Mouse (Mus musculus) forebrain, embryonic 15.5 days (tissue): Measurements from ENCODE around the gene Hirip3. TPM values are rescaled to one million over a fixed set of nuclear protein-coding genes. Genes with fewer than 3 reads are reported as not detected.

ENCODE experiments used
- ATAC-seq: fragments of 200-750 bp; cut with Nextera tagmentation; replicated peaks from 2 replicates; pipeline ENCODE4 v1.8.0; 2017; ENCODE audit warnings: mild to moderate bottlenecking, moderate TSS enrichment, moderate library complexity
- H3K27ac ChIP-seq: fragments of 300-500 bp; sonication (generic); replicated peaks from 2 replicates; pipeline ENCODE4 v1.5.1; 2015; ENCODE audit warnings: mild to moderate bottlenecking, inconsistent platforms
- H3K27me3 ChIP-seq: fragments of 300-500 bp; sonication (generic); 2 replicates; pipeline ENCODE4 v1.6.1; 2015; ENCODE audit warnings: inconsistent platforms
- H3K36me3 ChIP-seq: fragments of 300-500 bp; sonication (generic); 2 replicates; pipeline ENCODE4 v1.6.1; 2015; ENCODE audit warnings: mild to moderate bottlenecking, inconsistent platforms
- H3K4me1 ChIP-seq: fragments of 300-500 bp; sonication (generic); 2 replicates; pipeline ENCODE4 v1.6.1; 2015; ENCODE audit warnings: inconsistent platforms
- H3K4me2 ChIP-seq: fragments of 300-500 bp; sonication (generic); replicated peaks from 2 replicates; pipeline ENCODE4 v1.6.1; 2015; ENCODE audit warnings: mild to moderate bottlenecking, inconsistent platforms
- H3K4me3 ChIP-seq: fragments of 300-500 bp; sonication (generic); 2 replicates; pipeline ENCODE4 v1.5.1; 2015; ENCODE audit warnings: mild to moderate bottlenecking, inconsistent platforms
- H3K9ac ChIP-seq: fragments of 300-500 bp; sonication (generic); replicated peaks from 2 replicates; pipeline ENCODE4 v1.6.1; 2015; ENCODE audit warnings: mild to moderate bottlenecking, inconsistent platforms
- H3K9me3 ChIP-seq: fragments of 300-500 bp; sonication (generic); 2 replicates; pipeline ENCODE4 v1.6.1; 2016; ENCODE audit warnings: inconsistent platforms
- WGBS: fragments of 180-500 bp; shearing (Covaris S2); methylation state at CpG from one replicate; pipeline ENCODE4 v1.1.7; 2015; ENCODE audit warnings: mixed read lengths; 5-methylcytosine and 5-hydroxymethylcytosine counted together
- polyA plus RNA-seq: library from polyadenylated mRNA; unstranded; fragments of >200 nt; fragmentation: Nextera tagmentation; extraction: Ambion mirVana; gene quantifications from 2 replicates; pipeline ENCODE4 v1.2.1, GENCODE M21; 2015

Gene Hirip3
- polyA plus RNA-seq, 1 experiment from 2014 or later = 30.7 TPM

GRCm38 (mm10) chr7:126856741-126857420 lies 4.9 kb upstream of the Hirip3 start:
- H3K4me1 ChIP-seq = peaks cover 9% of the 10 kb centered on the region
- H3K4me3 ChIP-seq = no peak overlapping the region
- no peak overlapping the region for H3K27ac ChIP-seq
- WGBS = 77% methylated on average over 9 of the region's 9 CpGs
- no peak for ATAC-seq
- H3K36me3 ChIP-seq = peaks cover 55% of the 10 kb centered on the region
- no peaks in the 10 kb centered on the region for H3K27me3 ChIP-seq
- no peak overlapping the region for H3K9ac ChIP-seq
- H3K9me3 ChIP-seq = no peaks in the 10 kb centered on the region
- no peak overlapping the region for H3K4me2 ChIP-seq

- Histone ChIP-seq H3K4me2 (peak overlapping the region; percentile 84), H3K4me1 (peaks cover 31% of the 10 kb centered on the region), H3K27ac (no peak overlapping the region), H3K27me3 (no peaks in the 10 kb centered on the region), H3K36me3 (peaks cover 38% of the 10 kb centered on the region), H3K4me3 (peak overlapping the region; percentile 68), H3K9ac (peak overlapping the region; percentile 62), H3K9me3 (no peaks in the 10 kb centered on the region)
- 68% methylated on average over 5 of the region's 5 CpGs for WGBS
- ATAC-seq = no peak; the same call in 1 of the 2 replicates
Observed at GRCm38 (mm10) chr7:126860987-126861386, 785 bp upstream of the Hirip3 start.

- ATAC-seq = peak; percentile 72
- Histone ChIP-seq H3K9ac (peak within 1 kb of the TSS; percentile 62), H3K27me3 (no peaks in the 10 kb centered on the region), H3K27ac (peak within 1 kb of the TSS; percentile 90), H3K4me2 (peak within 1 kb of the TSS; percentile 84), H3K4me1 (peaks cover 31% of the 10 kb centered on the region), H3K36me3 (peaks cover 38% of the 10 kb centered on the region), H3K9me3 (no peaks in the 10 kb centered on the region), H3K4me3 (peak within 1 kb of the TSS; percentile 68)
- under 1% methylated on average over 41 of the region's 41 CpGs for WGBS
Observed at GRCm38 (mm10) chr7:126862147-126862784, 494 bp downstream of the Hirip3 start, which contains the start of gene Ino80e. TSS of gene Ino80e (minus strand) at chr7:126862377.

GRCm38 (mm10) chr7:126863791-126864190 lies 2.0 kb downstream of the Hirip3 start:
- peaks cover 31% of the 10 kb centered on the region for H3K4me1 ChIP-seq
- no peak overlapping the region; the same call in 1 of the 2 replicates for H3K27ac ChIP-seq
- 70% methylated on average over 6 of the region's 6 CpGs for WGBS
- peak overlapping the region; percentile 68 for H3K4me3 ChIP-seq
- H3K9ac ChIP-seq = peak overlapping the region; percentile 62
- no peaks in the 10 kb centered on the region for H3K27me3 ChIP-seq
- peaks cover 42% of the 10 kb centered on the region for H3K36me3 ChIP-seq
- ATAC-seq = no peak
- peak overlapping the region; percentile 84 for H3K4me2 ChIP-seq
- no peaks in the 10 kb centered on the region for H3K9me3 ChIP-seq

- no peak overlapping the region for H3K4me3 ChIP-seq
- no peak overlapping the region for H3K27ac ChIP-seq
- peaks cover 22% of the 10 kb centered on the region for H3K4me1 ChIP-seq
- H3K9me3 ChIP-seq = no peaks in the 10 kb centered on the region
- 91% methylated on average over 2 of the region's 2 CpGs for WGBS
- no peaks in the 10 kb centered on the region for H3K27me3 ChIP-seq
- H3K9ac ChIP-seq = no peak overlapping the region
- no peak for ATAC-seq
- no peak overlapping the region for H3K4me2 ChIP-seq
- H3K36me3 ChIP-seq = peaks cover 75% of the 10 kb centered on the region
Observed at GRCm38 (mm10) chr7:126867534-126867933, 5.8 kb downstream of the Hirip3 start.

GRCm38 (mm10) chr7:126868003-126868402 lies 6.2 kb downstream of the Hirip3 start:
- Histone ChIP-seq H3K9ac (no peak overlapping the region), H3K36me3 (peaks cover 79% of the 10 kb centered on the region), H3K4me1 (peaks cover 17% of the 10 kb centered on the region), H3K9me3 (no peaks in the 10 kb centered on the region), H3K27me3 (no peaks in the 10 kb centered on the region), H3K27ac (no peak overlapping the region), H3K4me3 (no peak overlapping the region), H3K4me2 (no peak overlapping the region)
- no peak for ATAC-seq
- 86% methylated on average over 12 of the region's 12 CpGs for WGBS

GRCm38 (mm10) chr7:126869780-126870519 lies 8.2 kb downstream of the Hirip3 start:
- Histone ChIP-seq H3K4me1 (no peaks in the 10 kb centered on the region), H3K4me3 (no peak overlapping the region), H3K36me3 (peaks cover 95% of the 10 kb centered on the region), H3K9me3 (no peaks in the 10 kb centered on the region), H3K9ac (no peak overlapping the region), H3K27ac (no peak overlapping the region), H3K27me3 (no peaks in the 10 kb centered on the region), H3K4me2 (no peak overlapping the region)
- ATAC-seq = no peak
- WGBS = 95% methylated on average over 23 of the region's 23 CpGs

- 89% methylated on average over 2 of the region's 2 CpGs for WGBS
- Histone ChIP-seq H3K27ac (no peak overlapping the region), H3K9me3 (no peaks in the 10 kb centered on the region), H3K36me3 (peaks cover 96% of the 10 kb centered on the region), H3K9ac (no peak overlapping the region), H3K27me3 (no peaks in the 10 kb centered on the region), H3K4me2 (no peak overlapping the region), H3K4me3 (no peak overlapping the region), H3K4me1 (no peaks in the 10 kb centered on the region)
- ATAC-seq = no peak
Observed at GRCm38 (mm10) chr7:126870520-126870891, 8.7 kb downstream of the Hirip3 start.

- H3K9me3 ChIP-seq = no peaks in the 10 kb centered on the region
Observed at GRCm38 (mm10) chr7:126877239-126877638, 15.5 kb downstream of the Hirip3 start.

GRCm38 (mm10) chr7:126881040-126881439 lies 19.3 kb downstream of the Hirip3 start:
- Histone ChIP-seq H3K4me1 (peaks cover 39% of the 10 kb centered on the region), H3K4me3 (0 out of 2 replicates have a peak overlapping the region, but pooled peaks have one; percentile 1)
- 79% methylated on average over 6 of the region's 6 CpGs for WGBS

More at GRCm38 (mm10) chr7:126877239-126877638, 15.5 kb downstream of the Hirip3 start:
- WGBS = 100% methylated on average over 1 of the region's 1 CpGs
- Histone ChIP-seq H3K9ac (no peak overlapping the region), H3K4me2 (no peak overlapping the region), H3K36me3 (peaks cover 79% of the 10 kb centered on the region), H3K4me3 (no peak overlapping the region), H3K27me3 (no peaks in the 10 kb centered on the region), H3K4me1 (peaks cover 19% of the 10 kb centered on the region), H3K27ac (no peak overlapping the region)
- no peak for ATAC-seq

GRCm38 (mm10) chr7:126883731-126884181 lies 22.0 kb downstream of the Hirip3 start:
- Histone ChIP-seq H3K9me3 (no peaks in the 10 kb centered on the region), H3K27me3 (no peaks in the 10 kb centered on the region), H3K27ac (peak overlapping the region; percentile 98), H3K9ac (peak overlapping the region; percentile 96), H3K4me2 (peak overlapping the region; percentile 96), H3K4me3 (peak overlapping the region; percentile 95), H3K4me1 (peaks cover 39% of the 10 kb centered on the region), H3K36me3 (peaks cover 17% of the 10 kb centered on the region)
- ATAC-seq = no peak
- 1% methylated on average over 15 of the region's 15 CpGs for WGBS

More at GRCm38 (mm10) chr7:126881040-126881439, 19.3 kb downstream of the Hirip3 start:
- no peaks in the 10 kb centered on the region for H3K9me3 ChIP-seq
- H3K36me3 ChIP-seq = peaks cover 41% of the 10 kb centered on the region
- H3K27me3 ChIP-seq = no peaks in the 10 kb centered on the region
- H3K4me2 ChIP-seq = peak overlapping the region; percentile 96; the same call in 1 of the 2 replicates
- no peak overlapping the region for H3K27ac ChIP-seq
- H3K9ac ChIP-seq = no peak overlapping the region
- no peak for ATAC-seq
